Mouse (Mus musculus) MEL (cell line): ENCODE data around the gene Atxn7. TPM values are rescaled to one million over a fixed set of nuclear protein-coding genes. Genes with fewer than 3 reads are reported as not detected.
A peak's percentile ranks its signal among the peaks of the same experiment; 100 is the strongest.
"Not testable (repeated sequence)": the region's sequence is repeated elsewhere in the genome, so short reads cannot be mapped to it uniquely, and the experiment has no call there.

Experiments used
- DNase-seq: peaks from one replicate; pipeline ENCODE4 v3.0.0; 2011; ENCODE audit warnings: low read depth, low spot score
- H3K27ac ChIP-seq: 2 replicates; pipeline ENCODE4 v1.5.1; 2012; ENCODE audit warnings: low read depth, mild to moderate bottlenecking, control low read depth, low read length, moderate library complexity; ENCODE audit not compliant: control insufficient read depth
- H3K27me3 ChIP-seq, 2 experiments: fragments of 150-350 bp in 1 of 2; sonication (generic) in 1 of 2; 2 replicates each; pipeline ENCODE4 v1.6.1; 2012; ENCODE audit warnings: low read length in 2 of 2, mild to moderate bottlenecking in 2 of 2, improper control_type of control experiment in 1 of 2, moderate library complexity in 1 of 2; ENCODE audit not compliant: insufficient read depth in 2 of 2, control insufficient read depth in 1 of 2
- H3K36me3 ChIP-seq, 2 experiments: 2 replicates each; pipeline ENCODE4 v1.6.1; 2012 to 2014; ENCODE audit warnings: low read length in 2 of 2, improper control_type of control experiment in 1 of 2, inconsistent platforms in 1 of 2, mild to moderate bottlenecking in 1 of 2; ENCODE audit not compliant: insufficient read depth in 2 of 2, control insufficient read depth in 1 of 2
- H3K4me1 ChIP-seq, 2 experiments: fragments of 150-350 bp in 1 of 2; sonication (generic) in 1 of 2; 2 replicates each; pipeline ENCODE4 v1.6.1; 2012; ENCODE audit warnings: low read length in 2 of 2, improper control_type of control experiment in 1 of 2, mild to moderate bottlenecking in 1 of 2; ENCODE audit not compliant: insufficient read depth in 2 of 2, control insufficient read depth in 1 of 2
- H3K4me3 ChIP-seq, 2 experiments: fragments of 150-350 bp in 1 of 2; sonication (generic) in 1 of 2; 2 replicates each; pipeline ENCODE4 v1.5.1; 2012; ENCODE audit warnings: low read depth in 2 of 2, low read length in 2 of 2, mild to moderate bottlenecking in 2 of 2, moderate library complexity in 2 of 2, control low read depth in 1 of 2, improper control_type of control experiment in 1 of 2; ENCODE audit not compliant: control insufficient read depth in 1 of 2, insufficient read depth in 1 of 2
- H3K79me2 ChIP-seq: 2 replicates; pipeline ENCODE4 v1.6.1; 2012; ENCODE audit warnings: mild to moderate bottlenecking, low read length, moderate library complexity; ENCODE audit not compliant: control insufficient read depth, poor library complexity, insufficient read depth
- H3K9ac ChIP-seq: 2 replicates; pipeline ENCODE4 v1.6.1; 2012; ENCODE audit warnings: low read depth, mild to moderate bottlenecking, control low read depth, low read length, moderate library complexity; ENCODE audit not compliant: control insufficient read depth, poor library complexity, severe bottlenecking
- H3K9me3 ChIP-seq: fragments of 150-350 bp; sonication (generic); replicated peaks from 2 replicates; pipeline ENCODE4 v1.6.1; 2012; ENCODE audit warnings: mild to moderate bottlenecking, low read length, improper control_type of control experiment, moderate library complexity; ENCODE audit not compliant: insufficient read depth
- CHD1 ChIP-seq: IDR thresholded peaks from 2 replicates; pipeline ENCODE4 v1.6.1; 2012; ENCODE audit warnings: low read depth, mild to moderate bottlenecking, inconsistent platforms, low read length, improper control_type of control experiment
- HCFC1 ChIP-seq: IDR thresholded peaks from 2 replicates; pipeline ENCODE4 v1.6.1; 2012; ENCODE audit warnings: low read depth, mild to moderate bottlenecking, inconsistent platforms, low read length, improper control_type of control experiment, moderate library complexity
- MAFK ChIP-seq: IDR thresholded peaks from 2 replicates; pipeline ENCODE4 v1.6.1; 2011; ENCODE audit warnings: low read depth, mild to moderate bottlenecking, low read length, improper control_type of control experiment, borderline replicate concordance
- MAZ ChIP-seq: IDR thresholded peaks from 2 replicates; pipeline ENCODE4 v1.6.1; 2012; ENCODE audit warnings: low read depth, mild to moderate bottlenecking, inconsistent platforms, low read length, improper control_type of control experiment
- MYB ChIP-seq: IDR thresholded peaks from 2 replicates; pipeline ENCODE4 v1.6.1; 2011; ENCODE audit warnings: mild to moderate bottlenecking, low read depth, low read length, improper control_type of control experiment
- NELFE ChIP-seq: IDR thresholded peaks from 2 replicates; pipeline ENCODE4 v1.6.1; 2011; ENCODE audit warnings: low read depth, low read length, improper control_type of control experiment
- NRF1 ChIP-seq: IDR thresholded peaks from 2 replicates; pipeline ENCODE4 v1.6.1; 2014; ENCODE audit warnings: low read depth, mild to moderate bottlenecking, inconsistent platforms, low read length, improper control_type of control experiment, moderate library complexity; ENCODE audit not compliant: poor library complexity, insufficient read depth, severe bottlenecking
- SIN3A ChIP-seq: IDR thresholded peaks from 2 replicates; pipeline ENCODE4 v1.6.1; 2012; ENCODE audit warnings: low read length, improper control_type of control experiment, inconsistent platforms
- TBP ChIP-seq: IDR thresholded peaks from 2 replicates; pipeline ENCODE4 v1.8.0; 2011; ENCODE audit warnings: low read depth, low read length, improper control_type of control experiment
- ZMIZ1 ChIP-seq: IDR thresholded peaks from 2 replicates; pipeline ENCODE4 v1.6.1; 2012; ENCODE audit warnings: low read depth, mild to moderate bottlenecking, inconsistent platforms, low read length, improper control_type of control experiment, moderate library complexity
- ZNF384 ChIP-seq: IDR thresholded peaks from 2 replicates; pipeline ENCODE4 v1.6.1; 2012; ENCODE audit warnings: low read depth, mild to moderate bottlenecking, inconsistent platforms, low read length, improper control_type of control experiment
- polyA plus RNA-seq, 2 experiments: library from polyadenylated mRNA; stranded (reverse) in 1 of 2; unstranded in 1 of 2; fragments of >175 nt in 1 of 2; fragments of >200 nt in 1 of 2; gene quantifications; 2 replicates each; pipeline versions ENCODE4 v1.2.1 to v1.2.4; 2012; ENCODE audit warnings: low replicate concordance in 2 of 2, low read depth in 1 of 2; ENCODE audit not compliant: insufficient read length in 2 of 2, insufficient read depth in 1 of 2, missing spikeins in 1 of 2
- total RNA-seq: library from RNA; depleted of rRNA; stranded (reverse); fragments of 300-350 nt; gene quantifications from 2 replicates; pipeline ENCODE4 v1.2.3, GENCODE M21; 2012

Gene Atxn7
- total and polyA plus RNA-seq, 3 experiments, result 2.3 to 7.7 TPM; not detected in 1

- H3K9ac ChIP-seq, H3K27ac ChIP-seq, DNase-seq, H3K4me3 ChIP-seq, H3K4me1 ChIP-seq, H3K27me3 ChIP-seq, H3K9me3 ChIP-seq, H3K79me2 ChIP-seq: not testable (repeated sequence)
- TF ChIP-seq ZNF384, result peak; percentile 68
- H3K36me3 ChIP-seq, result peaks cover 0 to 12% of the 10 kb centered on the region in 2 experiments; a peak in 2 of 4 replicates
Observed at GRCm38 (mm10) chr14:13952151-13952550, 9.1 kb upstream of the Atxn7 start.

GRCm38 (mm10) chr14:13960079-13960478 is 1.2 kb upstream of the Atxn7 start:
- Histone ChIP-seq H3K27me3 (no peaks in the 10 kb centered on the region), H3K4me3 (peak overlapping the region; percentile 87 to 98), H3K79me2 (peaks cover 29% of the 10 kb centered on the region), H3K9ac (peak overlapping the region; percentile 99), H3K9me3 (no peaks in the 10 kb centered on the region), H3K36me3 (peaks cover under 1 to 13% of the 10 kb centered on the region in 2 experiments), H3K4me1 (peaks cover 0 to 5% of the 10 kb centered on the region in 2 experiments; a peak in 2 of 4 replicates), H3K27ac (peak overlapping the region; percentile 75; the same call in 1 of the 2 replicates)
- TF ChIP-seq MAFK (no peak), CHD1 (0 out of 2 replicates have a peak, but pooled peaks have one; percentile 43), MAZ (peak; percentile 48; the same call in 1 of the 2 replicates), NRF1 (peak; percentile 67), ZMIZ1 (no peak), TBP (no peak), SIN3A (no peak)
- DNase-seq, result peak; percentile 69

GRCm38 (mm10) chr14:13960482-13961325 is 536 bp upstream of the Atxn7 start:
- Histone ChIP-seq H3K9ac (peak overlapping the region; percentile 99), H3K27ac (peak overlapping the region; percentile 75), H3K9me3 (no peaks in the 10 kb centered on the region), H3K4me1 (peaks cover 0 to 5% of the 10 kb centered on the region in 2 experiments; a peak in 2 of 4 replicates), H3K4me3 (peak overlapping the region; percentile 87 to 98), H3K36me3 (peaks cover 0 to 13% of the 10 kb centered on the region in 2 experiments; a peak in 2 of 4 replicates), H3K79me2 (peaks cover 29% of the 10 kb centered on the region), H3K27me3 (no peaks in the 10 kb centered on the region)
- DNase-seq, result peak; percentile 67
- TF ChIP-seq MAFK, result no peak
- peak; percentile 36; the same call in 1 of the 2 replicates for TF ChIP-seq MYB
- 0 out of 2 replicates have a peak, but pooled peaks have one; percentile 7 for TF ChIP-seq NRF1
- 0 out of 2 replicates have a peak, but pooled peaks have one; percentile 25 for TF ChIP-seq HCFC1
- peak; percentile 14; the same call in 1 of the 2 replicates for TF ChIP-seq NELFE
- TF ChIP-seq, all 39 proteins: peak for 4
